Mouse (Mus musculus) natural killer cell, adult 2 months (primary cell): Measurements from ENCODE around the gene Max.

Source experiments
- DNase-seq, 2 experiments: peaks; one replicate each; pipeline ENCODE4 v3.0.0; 2022; ENCODE audit warnings: low spot score in 2 of 2

Gene Max

GRCm38 (mm10) chr12:76920990-76921389 is 41.0 kb downstream of the Max start:
- DNase-seq, result no peak

- no peak for DNase-seq
Observed at GRCm38 (mm10) chr12:76920398-76920797, 41.6 kb downstream of the Max start.

- no peak for DNase-seq
Observed at GRCm38 (mm10) chr12:76918855-76919254, 43.1 kb downstream of the Max start.

DNA sequence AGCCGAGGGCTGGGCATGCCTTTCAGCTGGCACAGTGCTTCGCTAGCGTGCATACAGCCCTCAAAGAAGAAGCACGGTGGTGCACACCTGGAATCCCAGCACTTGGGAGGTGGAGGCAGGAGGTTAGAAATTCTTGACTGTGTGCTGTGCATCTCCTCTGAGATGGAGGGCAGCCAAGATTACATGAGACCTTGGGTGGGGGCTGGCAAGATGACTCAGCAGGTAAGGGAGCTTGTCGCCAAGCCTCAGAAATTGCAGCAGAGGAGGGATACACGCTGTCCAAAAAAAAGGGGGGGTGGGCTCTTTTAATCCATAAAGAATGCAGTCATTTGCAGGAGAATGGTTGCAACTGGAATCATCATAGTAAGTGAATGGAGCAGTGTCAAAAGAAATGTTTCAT is 43.9 kb downstream of the Max start:
- no peak for DNase-seq

GRCm38 (mm10) chr12:76916163-76916562 is 45.8 kb downstream of the Max start:
- no peak for DNase-seq

DNA sequence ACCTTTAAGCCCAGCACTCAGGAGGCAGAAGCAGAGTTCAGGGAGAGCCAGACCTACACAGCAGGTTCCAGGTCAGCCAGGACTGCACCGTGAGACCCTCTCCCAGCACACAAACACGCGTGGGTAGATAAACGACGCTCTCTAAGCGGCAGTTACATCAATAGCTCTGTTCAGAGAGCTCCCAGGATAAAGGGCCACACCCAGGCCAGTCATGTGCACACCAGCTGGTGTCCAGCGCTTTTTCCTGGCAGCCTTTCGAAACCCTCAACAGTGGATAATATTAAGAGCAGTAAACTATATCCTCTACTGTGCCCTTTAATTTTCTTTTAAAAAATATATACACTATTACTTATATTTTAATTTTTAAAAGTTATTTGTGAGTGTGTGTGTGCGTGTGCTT is 49.8 kb downstream of the Max start:
- no peak for DNase-seq

GRCm38 (mm10) chr12:76911171-76911726 is 50.8 kb downstream of the Max start:
- no peak for DNase-seq

- no peak for DNase-seq
Observed at GRCm38 (mm10) chr12:76910258-76910940, 51.6 kb downstream of the Max start.

GRCm38 (mm10) chr12:76909218-76909617 is 52.8 kb downstream of the Max start:
- DNase-seq, result no peak

GRCm38 (mm10) chr12:76906278-76906677 is 55.7 kb downstream of the Max start:
- no peak for DNase-seq

- DNase-seq, result no peak
Observed at GRCm38 (mm10) chr12:76901508-76902294, 60.3 kb downstream of the Max start.

- DNase-seq, result no peak
Observed at GRCm38 (mm10) chr12:76899261-76899975, 62.6 kb downstream of the Max start.

- no peak for DNase-seq
Observed at GRCm38 (mm10) chr12:76898141-76898540, 63.9 kb downstream of the Max start.

- no peak for DNase-seq
Observed at GRCm38 (mm10) chr12:76897006-76897405, 65.0 kb downstream of the Max start.

GRCm38 (mm10) chr12:76896566-76896965 is 65.4 kb downstream of the Max start:
- no peak for DNase-seq

DNA sequence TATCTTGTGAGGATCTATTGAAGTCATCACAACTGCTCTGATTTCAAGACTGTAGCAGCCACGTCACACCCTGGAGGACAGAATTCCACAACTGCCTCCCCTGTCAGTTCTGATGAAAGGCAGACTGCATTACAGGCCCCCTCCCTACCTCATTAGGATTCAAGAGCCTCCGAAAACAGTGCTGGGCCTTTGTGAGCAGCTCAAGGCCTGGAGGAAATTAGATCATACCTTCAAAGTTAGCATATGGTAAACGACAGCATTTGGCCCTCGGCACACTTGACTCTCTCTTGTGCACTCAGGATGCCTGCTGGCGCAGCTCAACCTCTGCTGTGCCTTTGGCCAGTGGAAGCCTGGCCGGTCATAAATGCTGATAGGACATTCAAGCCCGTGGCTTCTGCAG is 66.2 kb downstream of the Max start:
- no peak for DNase-seq

DNA sequence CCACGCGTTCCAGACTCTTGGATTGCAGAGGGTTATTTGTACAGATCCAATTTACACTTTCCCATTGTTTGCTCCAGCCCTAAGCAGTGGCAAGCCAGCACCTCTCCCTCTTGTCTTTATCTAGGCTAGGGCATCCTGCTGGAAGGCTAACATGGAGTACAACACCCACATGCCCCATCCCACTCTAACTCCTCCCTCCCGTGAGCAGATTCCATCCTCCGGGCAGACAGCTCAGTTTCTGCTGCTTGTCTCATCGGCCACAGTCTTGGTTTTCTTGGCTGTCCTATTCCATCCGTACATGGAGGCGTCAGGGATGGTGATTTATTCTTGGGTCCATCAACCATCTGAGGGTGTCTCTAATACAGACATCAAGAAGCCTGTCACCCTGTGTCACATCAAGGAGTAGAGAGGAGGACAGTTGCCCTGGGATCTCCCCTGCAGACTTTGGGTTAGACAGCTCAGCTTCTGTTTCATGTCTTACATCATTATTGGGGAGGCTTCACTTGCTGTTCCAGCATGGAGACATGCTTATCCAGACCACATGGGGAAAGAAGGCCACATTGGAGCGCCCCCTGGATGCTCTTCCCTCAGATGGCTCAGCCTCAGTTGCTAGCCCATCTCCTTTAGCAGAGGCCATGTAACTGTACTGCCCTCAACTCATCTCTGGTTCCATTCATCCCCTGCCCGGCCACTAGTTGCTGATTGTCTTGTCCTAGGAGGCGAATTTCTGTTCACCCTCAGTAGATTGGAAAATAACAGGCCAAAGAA is 67.0 kb downstream of the Max start:
- DNase-seq, result no peak

DNA sequence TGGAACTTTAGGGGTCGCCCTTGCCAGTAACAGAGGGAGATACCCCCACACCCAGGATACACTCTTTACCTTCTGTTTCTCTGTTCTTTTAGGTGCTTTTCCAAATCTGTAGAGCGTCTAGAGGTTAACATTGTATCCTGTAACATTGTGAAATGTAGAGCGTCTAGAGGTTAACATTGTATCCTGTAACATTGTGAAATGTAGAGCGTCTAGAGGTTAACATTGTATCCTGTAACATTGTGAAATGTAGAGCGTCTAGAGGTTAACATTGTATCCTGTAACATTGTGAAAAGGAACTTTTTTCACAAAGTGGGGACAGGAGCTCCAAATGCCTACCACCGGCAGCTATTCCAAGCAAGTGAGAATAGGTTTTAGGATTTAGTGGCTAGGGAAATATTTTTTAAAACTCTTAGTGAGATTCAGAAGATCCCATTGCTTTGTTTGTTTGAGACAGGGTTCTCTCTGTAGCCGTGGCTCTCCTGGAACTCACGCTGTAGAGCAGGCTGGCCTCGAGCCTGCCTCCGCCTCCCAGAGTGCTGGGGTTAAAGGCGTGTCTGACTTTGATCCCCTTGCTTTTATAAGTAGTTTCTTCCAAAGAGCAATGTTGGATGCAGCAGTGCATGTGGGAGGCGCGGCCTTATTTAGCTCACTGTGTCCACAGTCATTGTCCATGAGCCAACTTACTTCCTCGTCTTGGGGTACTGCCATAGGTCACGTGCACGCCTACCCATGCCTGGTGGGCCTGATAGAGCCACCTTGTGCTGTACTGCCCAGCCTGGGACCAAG is 68.9 kb downstream of the Max start:
- no peak for DNase-seq

DNA sequence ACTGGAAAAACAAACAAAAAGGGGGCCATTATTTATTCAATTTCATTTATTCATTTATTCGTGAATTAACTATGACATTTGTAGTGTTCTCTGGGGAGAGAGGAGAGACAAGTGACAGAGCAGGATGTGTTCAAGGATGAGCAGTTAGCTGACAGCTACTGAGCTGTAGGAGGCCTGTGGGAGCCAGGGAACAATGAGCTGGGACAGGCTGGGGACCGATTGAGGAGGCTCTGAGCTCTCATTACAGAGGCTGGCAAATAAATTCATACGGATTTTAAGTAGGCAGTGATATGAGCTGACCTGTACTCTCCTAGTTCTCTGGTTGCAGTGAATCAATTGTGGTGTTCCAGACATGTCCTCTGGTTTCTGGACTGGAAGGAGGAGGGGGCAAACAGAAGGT is 70.8 kb downstream of the Max start:
- DNase-seq, result no peak

DNA sequence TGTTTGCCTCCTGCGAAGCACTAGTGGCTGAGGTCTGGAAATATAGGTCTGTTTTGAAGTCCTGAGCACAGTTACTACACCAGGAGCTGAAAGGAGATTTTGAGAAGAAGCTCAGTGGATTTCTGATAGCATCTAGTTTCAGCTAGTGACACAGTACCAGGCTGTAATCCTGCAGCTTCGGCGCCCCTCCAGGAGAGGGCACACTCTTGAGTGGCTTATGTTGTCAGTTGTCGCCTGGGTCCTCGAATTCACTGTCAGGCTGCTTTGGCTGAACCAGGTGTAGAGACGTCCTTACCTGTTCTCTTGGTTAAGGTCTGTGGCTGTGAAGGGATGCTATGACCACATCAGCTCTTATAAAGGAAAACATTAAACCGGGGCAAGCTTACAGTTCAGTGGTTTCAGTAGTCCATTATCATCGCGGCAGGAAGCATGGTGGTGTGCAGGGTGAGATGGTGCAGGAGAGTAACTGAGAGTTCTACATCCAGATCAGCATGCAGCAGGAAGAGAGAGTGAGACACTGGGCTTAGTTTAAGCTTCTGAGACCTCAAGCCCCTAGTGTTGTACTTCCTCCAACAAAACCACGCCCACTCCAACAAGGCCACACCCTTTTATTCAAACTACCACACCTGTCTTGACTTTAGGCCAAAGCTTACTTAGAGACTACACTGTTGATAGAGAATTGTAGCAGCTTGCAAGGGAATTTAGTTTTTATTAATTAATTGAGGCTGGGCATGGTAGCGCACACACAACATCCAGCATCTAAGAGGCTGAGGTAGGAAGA is 72.4 kb downstream of the Max start:
- peak in 1 of 2 experiments; percentile 8 for DNase-seq
